Mouse (Mus musculus): ENCODE measurements around the gene Clmp. TPM values are rescaled to one million over a fixed set of nuclear protein-coding genes. Genes with fewer than 3 reads are reported as not detected.

Clmp gene
- total RNA-seq (2021), result 10 to 100 TPM; 29.8 to 30.2 TPM
- long read RNA-seq, experiment 1, full-length matches to known transcripts, result 8 of 16 reads
- long read RNA-seq, experiment 1, partial matches to known transcripts, result 2 of 16 reads
- long read RNA-seq, experiment 1, other reads (novel, unspliced or antisense), result 6 of 16 reads
- long read RNA-seq, experiment 2, full-length matches to known transcripts, result 7 of 15 reads
- long read RNA-seq, experiment 2, partial matches to known transcripts, result 4 of 15 reads
- long read RNA-seq, experiment 2, other reads (novel, unspliced or antisense), result 4 of 15 reads

GRCm38 (mm10) chr9:40685801-40686420 is at the start of gene Clmp:
Clmp (plus strand) TSS chr9:40685962.
- intact Hi-C loops (cut with DNase I), result loop anchor here (5.0 kb wide), 3 partner anchors 49 to 66 kb away; no protein-coding TSS in a partner anchor

GRCm38 (mm10) chr9:40636054-40636453 is 49.7 kb upstream of the Clmp start:
- intact Hi-C loops (cut with DNase I), result loop anchor here (2.0 to 5.0 kb wide), 3 partner anchors 51 to 171 kb away; partner anchors contain the start of gene Clmp
- DNase-seq (ENCODE audit: low spot score in 2 of 2), result peak; percentile 84 to 87

More at GRCm38 (mm10) chr9:40685801-40686420, at the start of gene Clmp:
- no peak for DNase-seq (ENCODE audit: low spot score in 2 of 2)

- intact Hi-C loops (cut with DNase I), result loop anchor here (2.0 to 5.0 kb wide), 3 partner anchors 49 to 169 kb away; partner anchors contain the start of gene Clmp
- no peak for DNase-seq (ENCODE audit: low spot score in 2 of 2)
Observed at GRCm38 (mm10) chr9:40637705-40638393, 47.9 kb upstream of the Clmp start.

- DNase-seq (ENCODE audit: low spot score in 2 of 2), result peak in 1 of 2 experiments; percentile 43
- intact Hi-C loops (cut with DNase I), result loop anchor here (5.0 kb wide), 2 partner anchors 49 to 169 kb away; partner anchors contain the start of gene Clmp
Observed at GRCm38 (mm10) chr9:40638394-40639049, 47.2 kb upstream of the Clmp start.

GRCm38 (mm10) chr9:40639536-40640187 is 46.1 kb upstream of the Clmp start:
- intact Hi-C loops (cut with DNase I), result loop anchor here (5.0 kb wide), 2 partner anchors 48 to 168 kb away; partner anchors contain the start of gene Clmp
- DNase-seq (ENCODE audit: low spot score in 2 of 2), result no peak

- no peak for DNase-seq (ENCODE audit: low spot score in 2 of 2)
- intact Hi-C loops (cut with DNase I), result no loop called here
Observed at GRCm38 (mm10) chr9:40641318-40641717, 44.4 kb upstream of the Clmp start.

- DNase-seq (ENCODE audit: low spot score in 2 of 2), result no peak
- intact Hi-C loops (cut with DNase I), result no loop called here
Observed at GRCm38 (mm10) chr9:40642470-40643220, 43.1 kb upstream of the Clmp start.

GRCm38 (mm10) chr9:40649444-40649843 is 36.3 kb upstream of the Clmp start:
- intact Hi-C loops (cut with DNase I), result no loop called here
- no peak for DNase-seq (ENCODE audit: low spot score in 2 of 2)

- intact Hi-C loops (cut with DNase I), result no loop called here
- no peak for DNase-seq (ENCODE audit: low spot score in 2 of 2)
Observed at GRCm38 (mm10) chr9:40649983-40650382, 35.8 kb upstream of the Clmp start.

- no peak for DNase-seq (ENCODE audit: low spot score in 2 of 2)
- intact Hi-C loops (cut with DNase I), result no loop called here
Observed at GRCm38 (mm10) chr9:40651239-40651859, 34.4 kb upstream of the Clmp start.

- intact Hi-C loops (cut with DNase I), result no loop called here
Observed at GRCm38 (mm10) chr9:40652757-40653156, 33.0 kb upstream of the Clmp start.

GRCm38 (mm10) chr9:40666190-40666803 is 19.5 kb upstream of the Clmp start:
- intact Hi-C loops (cut with DNase I), result no loop called here
- no peak for DNase-seq (ENCODE audit: low spot score in 2 of 2)

More at GRCm38 (mm10) chr9:40652757-40653156, 33.0 kb upstream of the Clmp start:
- no peak for DNase-seq (ENCODE audit: low spot score in 2 of 2)

- intact Hi-C loops (cut with DNase I), result no loop called here
- DNase-seq (ENCODE audit: low spot score in 2 of 2), result no peak
Observed at GRCm38 (mm10) chr9:40670313-40670712, 15.4 kb upstream of the Clmp start, which contains the start of gene Gm21915. Gm21915 (plus strand) TSS chr9:40670613.

GRCm38 (mm10) chr9:40671323-40671930 is 14.3 kb upstream of the Clmp start:
- DNase-seq (ENCODE audit: low spot score in 2 of 2), result peak in 1 of 2 experiments; percentile 28
- intact Hi-C loops (cut with DNase I), result no loop called here

- intact Hi-C loops (cut with DNase I), result no loop called here
- no peak for DNase-seq (ENCODE audit: low spot score in 2 of 2)
Observed at GRCm38 (mm10) chr9:40675203-40675958, 10.4 kb upstream of the Clmp start.

GRCm38 (mm10) chr9:40678653-40679052 is 7.1 kb upstream of the Clmp start:
- DNase-seq (ENCODE audit: low spot score in 2 of 2), result no peak
- intact Hi-C loops (cut with DNase I), result no loop called here

Measured in left cerebral cortex, postnatal 14 days (tissue).